ENCODE assay signal across 8 mouse cellular contexts in the genomic region with DNA sequence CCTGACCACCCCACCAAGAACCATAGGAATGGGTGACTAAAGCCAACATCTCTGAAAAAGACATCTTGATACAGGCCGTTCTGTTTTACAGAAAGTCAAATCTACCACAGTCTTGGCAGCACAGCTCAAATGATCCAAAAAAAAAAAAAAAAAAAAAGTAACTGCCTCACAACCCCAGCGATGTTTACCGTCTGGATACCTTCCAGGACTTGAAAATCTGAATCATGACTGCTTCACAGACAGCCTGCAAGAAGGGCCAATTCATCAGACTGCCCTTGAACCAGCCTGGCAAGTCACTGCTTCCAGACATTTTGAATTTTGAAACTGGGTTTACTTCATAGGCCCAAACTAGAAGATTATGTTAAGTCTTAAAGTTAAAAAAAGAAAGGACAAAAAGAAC. TPM values are rescaled to one million over a fixed set of nuclear protein-coding genes. Genes with fewer than 3 reads are reported as not detected.
DNase-seq lines count a peak whose midpoint lies in the region; ATAC-seq and TF ChIP-seq lines count a peak whose summit lies in the region.

No protein-coding gene starts in this region.

- peaks cover 38% of the 10 kb centered on the region for H3K36me3 ChIP-seq in heart, embryonic 14.5 days (ENCODE audit: control insufficient read depth, insufficient read depth, low read length)
- peaks cover 21% of the 10 kb centered on the region for H3K36me3 ChIP-seq in ES-E14 (ENCODE audit: control insufficient read depth, insufficient read depth, low read length, poor library complexity, severe bottlenecking)
- peaks cover 52% of the 10 kb centered on the region for H3K36me3 ChIP-seq in forebrain, embryonic 10.5 days (replicated peaks)
- peaks cover 12% of the 10 kb centered on the region for H3K36me3 ChIP-seq in liver, postnatal 0 days (replicated peaks; ENCODE audit: insufficient read depth, low read length)

- no peak for ATAC-seq in heart, embryonic 14.5 days (ENCODE audit: insufficient number of reproducible peaks, insufficient read depth, low FRiP score, low read depth)
- ATAC-seq in liver, postnatal 0 days = no peak

- TF ChIP-seq EP300 in liver, postnatal 0 days (IDR thresholded peaks at IDR 0.05; ENCODE audit: low read depth) = no peak

- H3K27me3 ChIP-seq in heart, embryonic 14.5 days (ENCODE audit: control insufficient read depth, insufficient read depth, low read length) = no peaks in the 10 kb centered on the region
- no peaks in the 10 kb centered on the region for H3K27me3 ChIP-seq in forebrain, embryonic 10.5 days (ENCODE audit: poor library complexity, severe bottlenecking)
- no peaks in the 10 kb centered on the region for H3K27me3 ChIP-seq in liver, postnatal 0 days (ENCODE audit: insufficient read depth, low read length)

- WGBS in heart, embryonic 14.5 days = 22% methylated on average over 3 of the region's 3 CpGs
- WGBS in forebrain, embryonic 10.5 days = 49% methylated on average over 3 of the region's 3 CpGs
- 28% methylated on average over 3 of the region's 3 CpGs for WGBS in liver, postnatal 0 days (ENCODE audit: insufficient replicate concordance)

- no peak overlapping the region for H3K4me3 ChIP-seq in heart, embryonic 14.5 days (ENCODE audit: control insufficient read depth in 1 of 2, insufficient read depth in 1 of 2, low read depth in 1 of 2, low read length in 2 of 2)
- H3K4me3 ChIP-seq in ES-E14 (ENCODE audit: insufficient read depth in 1 of 2, low read depth in 1 of 2, low read length in 2 of 2, poor library complexity in 1 of 2, severe bottlenecking in 1 of 2) = no peak overlapping the region
- H3K4me3 ChIP-seq in forebrain, embryonic 10.5 days = peak overlapping the region; percentile 34; the same call in 1 of the 2 replicates
- H3K4me3 ChIP-seq in liver, postnatal 0 days (ENCODE audit: low read depth, low read length) = no peak overlapping the region

- no peaks in the 10 kb centered on the region for H3K9me3 ChIP-seq in heart, embryonic 14.5 days (ENCODE audit: control insufficient read depth, low read length)
- H3K9me3 ChIP-seq in ES-E14 (ENCODE audit: control insufficient read depth, insufficient read depth, low read depth, low read length) = no peaks in the 10 kb centered on the region
- no peaks in the 10 kb centered on the region for H3K9me3 ChIP-seq in forebrain, embryonic 10.5 days
- no peaks in the 10 kb centered on the region for H3K9me3 ChIP-seq in liver, postnatal 0 days (ENCODE audit: low read length)

- no peak for DNase-seq in heart, postnatal 10 days
- DNase-seq in ES-E14 (ENCODE audit: low read depth, low spot score) = no peak
- no peak for DNase-seq in forebrain, embryonic 10.5 days (ENCODE audit: extremely low spot score, low spot score)
- DNase-seq in liver, postnatal 0 days = no peak
- DNase-seq in right cerebral cortex, postnatal 10 days (ENCODE audit: low spot score in 2 of 2) = no peak
- DNase-seq in cerebellum, adult 11-12 months = no peak
- no peak for DNase-seq in layer of hippocampus, postnatal 14 days (ENCODE audit: low spot score in 2 of 2)

- no peak for TF ChIP-seq CTCF in liver, postnatal 0 days (IDR thresholded peaks at IDR 0.05; ENCODE audit: low read depth)

- H3K27ac ChIP-seq in heart, embryonic 14.5 days (replicated peaks in 1 of 2; ENCODE audit: control insufficient read depth in 1 of 2, insufficient read depth in 1 of 2, low read depth in 2 of 2, low read length in 2 of 2) = peak overlapping the region; percentile 80 to 91
- H3K27ac ChIP-seq in ES-E14 (ENCODE audit: insufficient read depth, low read depth, low read length, poor library complexity, severe bottlenecking) = no peak overlapping the region
- peak overlapping the region; percentile 84 for H3K27ac ChIP-seq in forebrain, embryonic 10.5 days
- H3K27ac ChIP-seq in liver, postnatal 0 days (ENCODE audit: low read depth) = peak overlapping the region; percentile 49; the same call in 1 of the 2 replicates

- H3K4me1 ChIP-seq in heart, embryonic 14.5 days (ENCODE audit: control insufficient read depth in 2 of 2, insufficient read depth in 2 of 2, low read length in 2 of 2) = peaks cover 43 to 98% of the 10 kb centered on the region in 2 experiments
- H3K4me1 ChIP-seq in ES-E14 (ENCODE audit: control insufficient read depth in 2 of 2, insufficient read depth in 2 of 2, low read length in 2 of 2, poor library complexity in 1 of 2) = peaks cover 24 to 29% of the 10 kb centered on the region in 2 experiments
- H3K4me1 ChIP-seq in forebrain, embryonic 10.5 days = peaks cover 91% of the 10 kb centered on the region
- peaks cover 89% of the 10 kb centered on the region for H3K4me1 ChIP-seq in liver, postnatal 0 days (ENCODE audit: insufficient read depth)

- H3K4me2 ChIP-seq in heart, embryonic 14.5 days (ENCODE audit: low read length) = peak overlapping the region; percentile 48
- H3K4me2 ChIP-seq in liver, postnatal 0 days (ENCODE audit: low read depth, low read length) = peak overlapping the region; percentile 11; the same call in 1 of the 2 replicates

- intact Hi-C loops in heart, postnatal 10 days (cut with DNase I) = loop anchor here (10.0 kb wide), 1 partner anchor 578 kb away; the partner anchor contains the start of gene Plekhg2

- in situ Hi-C loops in ES-E14 (cut with MboI; ENCODE audit: low sequenced_read_pairs in 2 of 2, unreplicated experiment in 2 of 2) = no loop called here

- peak overlapping the region; percentile 63 for H3K9ac ChIP-seq in heart, embryonic 14.5 days (ENCODE audit: low read length)
- no peak overlapping the region for H3K9ac ChIP-seq in ES-E14 (ENCODE audit: insufficient read depth, low read depth, low read length, poor library complexity, severe bottlenecking)
- H3K9ac ChIP-seq in liver, postnatal 0 days (replicated peaks) = no peak overlapping the region

TF ChIP-seq in ES-E14, 5 proteins besides CTCF, POLR2A, EP300 and RAD21:
- TF ChIP-seq MAFK (IDR thresholded peaks at IDR 0.05; ENCODE audit: insufficient read depth, low read depth, low read length) = no peak
- no peak for TF ChIP-seq CHD2 (IDR thresholded peaks at IDR 0.05; ENCODE audit: low read depth, low read length)
- TF ChIP-seq ZC3H11A (IDR thresholded peaks at IDR 0.05; ENCODE audit: borderline replicate concordance, low read depth, low read length) = no peak
- TF ChIP-seq ZNF384 (IDR thresholded peaks at IDR 0.05; ENCODE audit: low read depth, low read length) = peak; percentile 69

RNA-seq across cellular contexts. Expression of gene Actn4, which starts 9.4 kb away (rescaled TPM):
- 221 and 228 TPM in 2 replicates for polyA plus RNA-seq in heart, embryonic 14.5 days (2014; fragmentation: Nextera tagmentation; extraction: Ambion mirVana)
- total RNA-seq in heart, postnatal 10 days (2021) = 100 to 1,000 TPM; 173 to 174 TPM
- total RNA-seq in ES-E14 (2012; rRNA removed) = 566 and 627 TPM in 2 replicates
- 235 and 255 TPM in 2 replicates for polyA plus RNA-seq in forebrain, embryonic 10.5 days (2016; fragmentation: Nextera tagmentation; extraction: Ambion mirVana)
- polyA plus RNA-seq in liver, postnatal 0 days (2015; fragmentation: Nextera tagmentation; extraction: Ambion mirVana) = 76.3 and 81.2 TPM in 2 replicates
- total RNA-seq in layer of hippocampus, postnatal 14 days (2021) = 100 to 1,000 TPM; 123 to 132 TPM

RNA-seq across cellular contexts. Expression of gene Eif3k, which starts 28.9 kb away (rescaled TPM):
- 286 and 319 TPM in 2 replicates for polyA plus RNA-seq in heart, embryonic 14.5 days (2014; fragmentation: Nextera tagmentation; extraction: Ambion mirVana)
- 100 to 1,000 TPM; 185 to 188 TPM for total RNA-seq in heart, postnatal 10 days (2021)
- 474 and 500 TPM in 2 replicates for total RNA-seq in ES-E14 (2012; rRNA removed)
- polyA plus RNA-seq in forebrain, embryonic 10.5 days (2016; fragmentation: Nextera tagmentation; extraction: Ambion mirVana) = 415 and 425 TPM in 2 replicates
- 162 and 166 TPM in 2 replicates for polyA plus RNA-seq in liver, postnatal 0 days (2015; fragmentation: Nextera tagmentation; extraction: Ambion mirVana)
- total RNA-seq in layer of hippocampus, postnatal 14 days (2021) = 100 to 1,000 TPM; 159 to 164 TPM

RNA-seq across cellular contexts. Expression of gene Map4k1, which starts 29.1 kb away (rescaled TPM):
- 2.8 and 3.3 TPM in 2 replicates for polyA plus RNA-seq in heart, embryonic 14.5 days (2014; fragmentation: Nextera tagmentation; extraction: Ambion mirVana)
- 1 to 10 TPM; 2.0 to 2.2 TPM for total RNA-seq in heart, postnatal 10 days (2021)
- 14.8 and 15.6 TPM in 2 replicates for total RNA-seq in ES-E14 (2012; rRNA removed)
- 10.2 and 13.4 TPM in 2 replicates for polyA plus RNA-seq in forebrain, embryonic 10.5 days (2016; fragmentation: Nextera tagmentation; extraction: Ambion mirVana)
- 11.9 and 16.5 TPM in 2 replicates for polyA plus RNA-seq in liver, postnatal 0 days (2015; fragmentation: Nextera tagmentation; extraction: Ambion mirVana)
- total RNA-seq in layer of hippocampus, postnatal 14 days (2021) = 1 to 10 TPM; 2.7 to 4.1 TPM
